Mouse (Mus musculus) C2C12 (cell line): ENCODE data around the gene Hecw2.

Experiments
- CTCF ChIP-seq: IDR thresholded peaks from one replicate; pipeline ENCODE4 v1.5.1; 2011; ENCODE audit not compliant: control insufficient read depth, insufficient read depth, insufficient read length
- MYOG ChIP-seq: IDR thresholded peaks from one replicate; pipeline ENCODE4 v1.6.1; 2011; ENCODE audit not compliant: control insufficient read depth, insufficient read length; ENCODE audit errors: extremely low read depth

GRCm38 (mm10) chr1:53797811-53798210, 397.2 kb downstream of the Hecw2 start:
- TF ChIP-seq CTCF (no peak), MYOG (no peak)
